Mouse (Mus musculus): ENCODE data around the gene Hmga2.
A peak's percentile ranks its signal among the peaks of the same experiment; 100 is the strongest.

The Hmga2 gene

DNA sequence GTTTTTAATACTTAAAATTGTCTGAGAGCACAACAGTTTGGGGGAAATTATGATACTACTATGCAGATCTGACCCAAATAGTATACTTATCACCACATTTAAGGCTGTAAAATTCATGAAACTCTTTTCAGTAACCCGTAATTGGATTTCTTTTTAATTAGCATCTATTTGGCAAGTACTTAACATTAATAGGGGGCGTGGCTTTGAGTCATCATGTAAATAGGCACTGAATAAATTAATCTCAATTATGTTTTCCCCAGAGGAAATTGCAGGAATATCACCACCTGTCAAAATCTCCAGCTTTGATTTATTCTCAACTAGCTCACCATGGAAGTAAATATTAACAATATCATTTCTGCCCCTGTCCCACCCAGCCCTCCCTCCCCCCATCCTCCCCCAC is 3.7 kb downstream of the Hmga2 start:
- DNase-seq, result no peak

DNA sequence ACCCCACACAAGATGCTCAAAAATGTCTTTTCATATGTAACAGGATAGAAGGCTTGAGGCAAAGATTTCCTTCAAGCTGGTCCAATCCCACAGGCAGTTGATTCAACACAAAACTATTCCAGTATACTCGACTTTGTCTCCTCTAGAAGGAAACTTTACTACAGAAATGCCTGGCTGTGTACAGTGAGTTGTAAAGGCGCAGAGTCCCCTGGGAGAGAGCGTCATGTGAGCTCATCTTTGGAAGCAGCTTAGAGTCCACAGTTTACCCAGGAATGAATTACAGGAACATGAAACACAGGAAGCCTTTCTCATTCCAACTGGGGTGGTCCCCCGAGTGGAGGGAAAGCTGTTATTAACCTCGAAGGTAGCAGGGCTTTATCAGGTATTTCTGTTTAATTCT is 11.1 kb downstream of the Hmga2 start:
- DNase-seq, result no peak

DNA sequence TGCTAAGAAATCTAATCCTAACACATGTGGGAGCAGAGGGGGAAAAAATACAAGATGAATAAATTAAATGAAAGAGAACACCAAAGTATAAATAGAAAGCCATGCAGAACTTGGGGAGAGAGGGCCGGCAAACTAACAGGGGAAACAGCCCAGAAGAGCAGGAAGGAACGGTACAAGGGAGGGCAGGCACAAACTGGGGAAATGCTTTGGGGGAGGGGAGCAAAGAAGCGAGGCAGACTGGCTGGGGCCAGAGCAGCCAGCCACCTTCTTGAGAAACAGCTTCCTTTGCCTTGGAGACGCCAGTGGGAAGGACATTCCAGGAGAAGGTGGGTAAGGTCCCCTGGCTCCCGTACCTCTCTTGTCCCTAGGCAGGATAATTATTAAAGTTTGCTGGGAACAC is 14.5 kb downstream of the Hmga2 start:
- no peak for DNase-seq

DNA sequence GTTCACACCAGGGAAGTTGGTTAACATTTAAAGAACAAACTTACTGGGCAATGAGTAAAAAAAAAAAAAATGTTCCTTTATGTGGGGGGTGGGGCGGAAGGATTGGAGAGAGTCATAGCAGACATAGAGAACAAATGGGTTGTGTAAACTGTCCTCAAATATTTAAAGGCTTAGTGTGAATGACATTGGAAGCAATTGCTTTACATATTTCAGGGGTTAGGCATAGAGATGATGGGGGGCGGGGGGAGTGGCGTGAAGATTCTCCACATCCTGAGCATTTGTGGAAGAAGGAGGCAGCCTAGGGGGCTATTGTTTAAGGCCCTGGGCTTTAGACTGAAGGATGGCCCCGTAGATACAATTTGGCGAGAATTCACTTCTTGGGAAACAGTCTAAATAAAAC is 15.0 kb downstream of the Hmga2 start:
- no peak for DNase-seq

DNA sequence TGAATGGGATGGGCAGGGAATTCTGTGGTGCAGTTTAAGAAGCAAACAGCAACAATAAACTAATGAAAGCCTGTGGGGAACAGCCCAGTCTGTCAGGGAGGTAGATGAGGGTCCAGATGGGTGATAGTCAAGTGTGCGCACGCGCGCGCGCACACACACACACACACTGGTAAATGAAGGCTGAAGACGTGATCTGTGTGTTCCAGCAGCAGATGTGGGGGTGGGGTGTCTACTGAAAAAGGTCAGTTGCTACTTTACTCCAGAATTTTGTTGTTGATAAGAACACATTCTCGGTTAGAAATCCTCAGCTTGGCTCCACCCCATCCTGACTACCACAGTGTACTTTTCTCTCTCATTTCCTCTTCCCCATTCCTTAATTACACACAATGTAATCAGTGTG is 17.4 kb downstream of the Hmga2 start:
- no peak for DNase-seq

DNA sequence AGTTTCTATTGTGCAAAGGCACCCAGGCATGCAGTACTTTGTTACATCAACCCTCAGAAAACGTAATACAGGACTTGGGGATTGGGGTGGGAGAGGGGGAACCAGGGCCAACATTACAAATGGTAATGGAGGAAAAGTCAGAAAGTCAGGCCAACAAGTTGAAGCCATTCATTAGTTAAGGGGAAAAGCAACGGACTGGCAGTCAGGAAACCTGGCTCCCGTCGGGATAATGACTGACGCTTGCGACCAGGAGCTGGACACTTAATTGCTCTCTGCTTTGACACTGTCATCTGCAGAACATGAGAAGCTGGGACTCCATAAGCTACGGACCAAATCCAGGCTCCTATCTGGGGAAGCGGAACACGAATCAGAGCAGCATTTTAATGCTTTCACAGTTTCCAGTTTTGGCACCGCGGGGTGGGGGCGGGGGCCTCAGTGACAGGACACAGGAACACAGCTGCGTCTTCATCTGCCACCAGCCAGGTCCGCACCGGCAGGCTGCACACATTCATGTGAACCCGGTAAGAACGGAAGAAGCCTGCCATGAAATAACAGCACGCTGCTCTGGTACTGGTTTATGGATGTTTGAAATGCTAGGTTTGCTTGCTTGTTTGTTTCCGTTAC is 26.5 kb downstream of the Hmga2 start:
- DNase-seq, result no peak

DNA sequence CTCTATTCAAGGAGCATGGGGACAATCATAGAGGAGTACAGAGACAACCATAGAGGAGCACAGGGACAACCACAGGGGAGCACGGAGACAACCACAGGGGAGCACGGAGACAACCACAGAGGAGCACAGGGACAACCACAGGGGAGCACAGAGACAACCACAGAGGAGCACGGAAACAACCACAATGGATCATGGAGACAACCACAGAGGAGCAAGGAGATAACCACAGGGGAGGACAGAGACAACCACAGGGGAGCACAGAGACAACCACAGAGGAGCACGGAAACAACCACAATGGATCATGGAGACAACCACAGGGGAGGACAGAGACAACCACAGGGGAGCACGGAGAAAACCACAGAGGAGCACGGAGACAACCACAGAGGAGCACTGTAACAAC is 29.5 kb downstream of the Hmga2 start:
- no peak for DNase-seq

DNA sequence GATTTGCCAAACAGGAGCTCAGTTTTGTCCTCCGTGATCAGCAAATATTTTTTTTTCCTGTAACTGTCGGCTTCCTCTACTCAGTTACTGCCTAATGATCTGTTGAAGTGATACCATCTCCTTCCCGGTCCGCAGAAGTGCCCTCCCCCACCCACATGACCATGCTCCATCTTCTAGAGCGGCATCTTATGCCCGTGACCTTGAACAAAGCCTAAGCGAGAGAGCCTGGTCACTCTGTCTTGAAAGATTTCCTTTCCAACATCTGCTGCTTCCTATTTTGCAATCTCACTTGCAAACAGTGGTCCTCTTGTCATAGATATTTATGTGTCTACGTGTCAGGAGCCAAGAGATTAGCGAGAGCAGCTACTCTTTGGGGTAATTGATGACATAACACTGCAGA is 30.1 kb downstream of the Hmga2 start:
- no peak for DNase-seq

DNA sequence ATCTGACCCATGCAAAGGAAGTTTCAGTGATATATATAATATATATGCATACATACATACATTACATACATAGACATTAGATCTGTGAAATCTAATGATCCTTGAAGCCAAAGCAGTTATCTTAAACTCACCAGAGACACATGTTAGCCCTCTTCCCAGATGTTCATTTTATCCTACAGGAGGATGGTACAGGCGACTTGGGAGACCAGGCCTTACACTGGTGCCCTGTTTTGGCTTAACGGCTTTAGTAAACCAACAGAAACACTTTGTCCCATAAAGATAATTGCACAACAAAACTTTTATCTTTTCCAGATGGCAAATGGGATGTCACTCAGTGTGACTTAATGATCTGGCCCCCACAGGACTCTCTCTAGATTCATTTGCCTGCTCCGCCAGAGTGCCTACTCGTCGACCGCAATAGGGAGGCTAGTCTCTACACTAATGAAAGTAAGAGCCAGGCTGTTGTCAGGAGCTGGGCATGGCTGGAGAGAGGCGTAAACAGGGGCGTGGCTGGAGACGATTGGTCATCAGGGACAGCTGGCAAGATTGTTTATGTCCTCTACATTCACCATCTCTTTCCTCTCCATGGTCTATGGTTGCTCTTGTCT is 31.7 kb downstream of the Hmga2 start:
- no peak for DNase-seq

DNA sequence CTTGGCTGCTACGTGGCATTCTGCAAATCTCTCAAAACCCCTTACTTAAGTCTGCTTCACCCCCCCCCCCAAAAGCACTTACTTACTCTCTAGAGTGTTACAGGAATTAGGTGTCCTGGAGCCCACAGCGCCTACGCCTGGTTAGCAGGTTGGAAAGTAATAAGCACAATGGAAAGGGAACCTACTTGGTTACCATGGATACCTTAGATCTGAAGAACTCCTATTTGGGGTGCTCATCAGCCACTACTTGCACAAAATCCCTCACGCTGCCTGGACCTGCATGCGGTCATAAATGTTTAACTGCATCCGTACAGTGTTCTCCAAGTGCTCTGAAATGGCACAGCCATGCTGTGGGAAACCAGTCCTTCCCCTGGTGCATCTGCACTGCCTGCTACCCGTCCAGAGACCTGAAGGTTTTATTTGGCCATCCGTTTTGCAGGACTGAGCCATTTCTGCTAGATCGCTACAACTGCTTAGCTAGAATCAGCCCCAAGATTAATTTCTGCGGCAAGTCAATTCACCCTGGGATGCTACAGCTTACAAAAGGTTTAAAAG is 32.4 kb downstream of the Hmga2 start:
- no peak for DNase-seq

DNA sequence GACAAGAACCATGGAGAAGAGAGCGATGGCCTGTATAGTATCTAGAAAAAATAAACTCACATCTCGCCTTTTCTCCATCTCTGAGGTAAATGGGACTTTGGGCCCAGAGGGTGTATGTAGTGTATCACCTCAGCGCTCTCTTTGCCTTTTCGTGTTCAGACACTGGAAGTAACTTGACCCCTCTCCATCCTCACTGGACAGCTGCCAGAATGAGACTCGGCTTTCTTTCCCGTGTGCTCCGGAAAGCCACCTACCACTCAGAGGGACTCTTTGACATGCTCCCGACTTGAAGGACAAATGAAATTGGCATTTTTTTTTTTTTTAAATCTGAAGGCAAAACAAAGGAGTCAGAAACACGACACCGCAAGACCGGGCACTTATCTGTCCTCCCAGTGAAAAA is 35.0 kb downstream of the Hmga2 start:
- no peak for DNase-seq

DNA sequence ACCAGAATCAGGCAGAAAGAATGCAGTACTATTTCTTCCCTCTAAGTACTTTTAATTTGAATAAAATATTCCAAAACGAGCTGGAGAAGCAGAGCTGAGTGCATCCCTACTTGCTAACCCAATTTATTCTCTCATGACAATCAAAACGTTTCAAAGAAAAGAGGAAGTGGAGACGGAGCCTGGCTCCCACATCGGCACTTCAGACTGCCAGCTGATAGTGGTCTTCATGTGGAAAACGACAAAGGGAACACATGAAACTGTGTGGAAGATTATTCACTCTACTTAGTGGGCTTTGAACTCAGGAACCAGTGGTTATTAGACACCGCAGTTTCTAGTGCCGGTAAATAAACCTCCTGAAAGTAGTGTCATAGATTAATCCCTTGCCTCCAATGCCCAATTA is 41.8 kb downstream of the Hmga2 start:
- DNase-seq, result no peak

DNA sequence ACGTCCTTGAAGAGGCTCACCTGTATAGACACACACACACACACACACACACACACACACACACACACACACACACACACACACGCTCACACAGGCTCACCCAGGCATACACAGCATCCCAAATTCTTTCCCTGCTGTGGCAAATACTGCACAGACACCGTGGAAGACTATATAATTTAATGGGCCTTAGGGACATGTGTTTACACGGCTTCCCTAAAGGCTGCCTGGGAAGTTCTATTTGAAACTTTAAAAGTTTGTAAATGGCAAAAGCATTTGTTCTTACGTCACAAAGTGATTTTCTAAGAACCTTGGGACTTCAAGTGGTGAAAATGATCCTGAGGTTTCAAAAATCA is 42.8 kb downstream of the Hmga2 start:
- no peak for DNase-seq

DNA sequence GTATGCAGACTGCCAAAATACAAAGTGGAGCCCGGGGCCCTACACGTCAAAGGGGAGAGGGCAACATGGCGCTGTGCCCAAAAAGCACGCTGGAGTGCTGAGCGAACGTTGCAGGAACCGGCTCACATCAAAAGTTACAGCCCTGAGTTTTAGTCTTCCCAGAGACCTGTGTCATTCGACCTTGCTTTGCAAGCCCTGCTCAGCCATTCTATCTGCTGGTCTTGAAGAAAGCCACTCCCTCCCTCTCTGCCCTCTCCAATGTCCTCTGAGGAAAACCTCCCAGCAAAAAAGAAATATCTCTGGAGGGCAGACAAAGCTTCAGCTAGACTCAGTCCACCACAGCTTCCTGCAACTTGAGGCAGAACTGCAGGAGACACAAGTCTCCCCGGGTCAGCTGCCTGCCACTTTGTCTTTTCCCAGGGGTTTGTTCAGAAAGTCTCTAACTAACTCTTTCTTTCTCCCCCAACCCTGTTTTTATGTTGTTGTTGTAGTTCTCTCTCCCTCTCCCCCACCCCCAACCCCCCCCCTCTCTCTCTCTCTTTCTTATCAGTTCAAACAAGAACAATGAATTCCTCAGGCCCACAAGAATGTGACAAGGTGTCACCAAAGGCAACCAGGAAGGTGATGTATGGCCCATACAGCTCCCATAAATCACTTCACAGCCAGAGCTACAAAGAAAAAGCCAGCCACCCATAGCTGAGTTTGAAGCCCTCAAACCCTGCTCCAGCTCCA is 43.4 kb downstream of the Hmga2 start:
- no peak for DNase-seq

DNA sequence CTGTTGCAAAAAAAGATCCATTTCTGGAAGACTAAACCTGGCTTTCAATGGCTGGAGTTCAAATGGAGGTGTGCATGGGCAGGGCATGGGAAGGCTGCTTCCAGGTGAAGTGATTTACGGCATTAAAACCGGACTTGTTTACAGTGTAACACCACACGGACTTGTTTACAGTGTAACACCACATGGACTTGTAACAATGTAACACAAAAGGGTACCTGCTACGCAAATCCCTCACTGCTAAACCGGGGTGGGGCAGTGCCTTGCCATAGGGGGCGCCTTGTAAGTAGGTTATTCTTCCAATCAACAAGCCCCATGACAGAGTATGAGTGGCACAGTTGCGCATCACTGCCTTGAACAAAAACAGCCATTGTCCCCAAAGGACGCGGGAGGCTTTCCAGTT is 44.2 kb downstream of the Hmga2 start:
- DNase-seq, result no peak

DNA sequence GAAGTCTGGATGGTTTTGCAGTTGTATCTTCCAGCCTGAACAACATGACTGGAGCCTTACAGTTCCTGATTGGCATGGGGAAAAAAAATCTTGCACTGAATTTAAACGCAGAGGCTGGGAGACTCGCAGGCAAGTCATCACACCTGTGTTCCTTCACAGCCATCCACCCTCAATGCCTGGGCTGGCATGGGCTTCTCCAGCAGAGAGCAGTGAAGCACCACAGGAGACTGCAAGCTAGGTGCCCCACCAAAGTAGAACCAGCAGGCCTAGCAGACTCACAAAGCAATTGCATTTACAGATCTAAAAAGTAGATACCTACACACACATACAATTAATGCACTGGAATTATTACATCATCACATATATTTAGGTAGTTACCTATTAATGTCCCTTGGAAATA is 44.8 kb downstream of the Hmga2 start:
- DNase-seq, result no peak

DNA sequence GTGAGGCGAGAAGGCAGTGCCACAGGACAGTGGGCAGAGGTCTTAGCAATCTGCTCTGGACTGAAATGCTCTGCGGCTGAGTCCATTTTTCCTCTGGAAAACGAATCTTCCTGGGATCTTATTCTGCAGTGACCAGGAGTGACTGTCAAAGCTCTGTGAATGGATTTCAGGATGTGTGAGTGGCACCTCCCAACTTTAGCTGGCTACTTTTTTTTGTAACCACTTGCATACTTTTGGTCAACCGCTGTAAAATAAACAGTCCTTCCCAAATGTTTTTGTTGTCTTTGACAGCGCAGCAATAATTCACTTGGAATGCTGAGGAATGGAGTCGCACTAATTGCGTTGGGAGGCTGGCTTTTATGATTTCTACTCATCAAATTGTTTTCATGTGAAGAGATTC is 45.8 kb downstream of the Hmga2 start:
- DNase-seq, result no peak

DNA sequence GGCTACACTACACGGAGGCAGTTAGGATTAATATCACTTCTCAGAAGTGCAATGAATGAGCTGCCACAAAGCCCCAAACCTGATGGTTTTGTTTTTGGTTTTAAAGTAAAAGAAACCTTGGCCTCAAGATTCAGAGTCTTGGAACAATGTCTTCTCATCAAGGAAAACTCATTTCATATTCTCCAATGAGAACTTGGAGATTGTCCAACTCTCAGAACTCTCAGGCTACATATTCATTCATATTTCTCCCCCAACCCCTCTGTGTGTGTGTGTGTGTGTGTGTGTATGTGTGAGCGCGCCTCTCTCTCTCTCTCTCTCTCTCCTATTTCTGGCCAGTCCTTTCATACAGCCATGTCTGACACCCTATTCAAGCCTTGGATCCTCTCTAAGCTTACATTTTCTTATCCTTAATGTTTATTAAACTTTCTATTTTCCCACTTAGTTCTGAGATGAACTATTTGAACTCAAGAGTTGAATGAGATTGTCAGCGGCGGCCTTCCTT is 46.5 kb downstream of the Hmga2 start:
- DNase-seq, result no peak

DNA sequence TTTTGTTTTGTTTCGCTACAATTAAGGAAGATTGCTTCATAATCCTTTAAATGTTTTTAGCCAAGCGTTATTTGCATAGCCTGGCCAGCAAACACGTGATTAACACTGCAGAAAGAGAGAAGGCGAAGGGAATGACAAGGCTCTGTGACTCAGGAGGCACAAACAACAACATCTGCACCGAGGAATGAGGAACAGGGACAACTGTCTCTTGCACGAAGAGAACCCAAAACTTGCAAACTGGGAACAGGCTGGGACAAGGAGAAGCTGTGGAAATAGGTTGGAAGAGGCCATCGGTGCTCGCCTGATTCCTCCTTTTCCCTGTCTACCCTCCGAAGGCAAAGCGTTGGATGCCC is 47.1 kb downstream of the Hmga2 start:
- DNase-seq, result no peak

DNA sequence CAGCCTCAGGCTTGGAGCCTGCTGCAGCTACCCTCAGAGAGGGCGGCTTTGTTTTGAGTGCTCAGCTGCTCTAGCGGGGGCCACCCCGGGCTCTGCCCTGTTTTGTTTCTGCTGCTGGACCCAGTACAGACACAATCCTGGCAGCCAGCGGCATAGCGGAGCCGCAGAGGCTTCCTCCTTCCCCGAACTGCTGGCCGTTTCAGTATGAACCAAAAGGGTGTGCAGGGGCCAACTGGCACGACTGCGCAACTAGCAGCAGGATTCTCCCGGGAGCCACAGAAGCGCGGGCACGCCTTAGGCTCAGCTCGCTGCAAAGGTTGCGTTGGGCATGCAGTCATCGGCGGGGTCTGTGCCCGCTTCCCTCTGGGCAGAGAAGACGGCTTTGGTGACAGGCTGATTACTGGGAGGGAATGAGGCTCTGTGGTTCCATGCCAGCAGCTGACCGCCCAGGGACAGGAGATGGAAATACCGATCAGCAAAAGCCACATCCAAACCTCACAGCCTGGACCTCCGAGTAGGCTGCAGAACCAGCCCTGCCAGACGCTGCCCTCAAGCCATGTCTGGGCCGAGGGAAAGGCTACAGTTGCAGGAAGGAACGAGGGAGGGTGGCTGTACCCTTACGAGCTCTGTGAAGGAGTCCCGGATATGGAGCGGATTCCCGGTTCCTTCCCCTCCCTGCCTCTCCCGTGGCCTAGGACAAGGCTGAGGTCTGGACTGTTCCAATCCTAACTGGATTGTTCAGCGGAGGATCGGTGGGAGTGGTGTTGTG is 47.7 kb downstream of the Hmga2 start:
- DNase-seq, result peak; percentile 37

DNA sequence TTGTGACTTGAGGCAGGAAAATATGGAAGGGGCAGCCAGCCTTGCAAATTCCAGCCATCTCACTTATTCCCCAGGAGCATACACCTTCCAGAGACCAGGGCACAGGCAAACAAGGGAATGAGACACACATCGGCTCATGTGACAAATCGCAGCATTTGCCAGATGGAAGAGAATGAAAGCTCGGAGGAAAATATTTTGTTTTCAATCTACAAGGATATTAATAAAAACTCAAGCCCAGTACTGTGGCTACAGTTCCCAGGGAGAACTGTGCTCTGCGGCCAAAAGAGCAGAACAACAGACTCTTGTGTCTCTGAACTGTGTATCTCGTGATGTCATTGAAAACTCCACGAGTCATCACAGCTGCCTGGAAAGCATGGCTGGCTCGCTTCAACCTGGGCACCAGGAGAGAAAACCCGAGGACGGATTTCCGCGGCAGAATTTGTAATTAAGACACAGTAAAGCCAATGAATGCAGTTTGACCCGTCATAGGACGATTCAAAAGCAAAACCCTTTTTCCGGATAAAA is 50.1 kb downstream of the Hmga2 start:
- DNase-seq, result no peak

DNA sequence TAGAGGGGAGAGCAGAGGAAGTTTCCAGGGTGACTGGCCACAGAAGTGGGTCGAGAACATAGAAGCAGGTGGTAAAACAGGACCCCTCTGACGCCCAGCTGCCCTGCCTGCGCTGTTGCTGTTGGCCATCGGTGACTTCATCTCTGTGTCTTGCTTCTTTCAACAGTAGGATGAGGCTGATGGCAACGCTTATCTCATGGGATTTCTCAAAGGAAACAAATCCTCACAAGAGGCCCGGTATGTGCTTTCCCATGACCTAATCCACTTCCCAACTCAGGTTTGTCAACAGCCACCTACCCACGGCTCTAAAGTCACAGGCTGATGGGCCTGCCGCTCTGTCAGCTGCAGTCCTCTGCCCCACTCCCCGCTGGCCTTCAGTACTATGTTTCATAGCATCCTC is 52.3 kb downstream of the Hmga2 start:
- DNase-seq, result no peak

DNA sequence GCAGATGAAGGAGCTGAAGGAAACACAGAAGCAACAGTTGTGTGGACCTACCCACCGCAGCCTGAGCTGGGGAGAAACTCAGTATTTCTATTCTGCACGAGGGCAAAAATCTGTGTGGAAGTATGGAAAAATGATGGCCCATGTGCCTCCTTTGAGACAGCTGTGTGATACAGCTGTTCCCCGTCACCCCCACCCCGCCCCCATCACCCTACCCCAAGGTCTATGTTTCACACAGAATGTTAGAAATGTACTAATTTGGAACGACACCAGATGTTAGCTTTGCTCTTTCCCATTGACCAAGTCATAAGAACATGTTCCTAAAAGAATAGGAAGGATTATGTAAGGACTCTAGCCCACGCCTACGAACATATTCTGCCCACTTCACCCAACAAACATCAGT is 53.0 kb downstream of the Hmga2 start:
- DNase-seq, result no peak
